Mouse (Mus musculus) forebrain, embryonic 10.5 days (tissue): Measurements from ENCODE around the gene Map3k9. TPM values are rescaled to one million over a fixed set of nuclear protein-coding genes. Genes with fewer than 3 reads are reported as not detected.

Experiments used
- DNase-seq: peaks from one replicate; pipeline ENCODE4 v3.0.0-alpha.2; 2017; ENCODE audit warnings: low spot score; ENCODE audit errors: extremely low spot score
- H3K27ac ChIP-seq: fragments of 300-500 bp; sonication (generic); 2 replicates; pipeline ENCODE4 v1.5.1; 2016; ENCODE audit warnings: mild to moderate bottlenecking
- H3K27me3 ChIP-seq: fragments of 300-500 bp; sonication (generic); 2 replicates; pipeline ENCODE4 v1.6.1; 2016; ENCODE audit warnings: mild to moderate bottlenecking; ENCODE audit not compliant: poor library complexity, severe bottlenecking
- H3K36me3 ChIP-seq: fragments of 300-500 bp; sonication (generic); replicated peaks from 2 replicates; pipeline ENCODE4 v1.6.1; 2016; ENCODE audit warnings: mild to moderate bottlenecking, moderate library complexity
- H3K4me1 ChIP-seq: fragments of 300-500 bp; sonication (generic); 2 replicates; pipeline ENCODE4 v1.6.1; 2016
- H3K4me3 ChIP-seq: fragments of 300-500 bp; sonication (generic); 2 replicates; pipeline ENCODE4 v1.5.1; 2016; ENCODE audit warnings: mild to moderate bottlenecking, moderate library complexity
- H3K9me3 ChIP-seq: fragments of 300-500 bp; sonication (generic); 2 replicates; pipeline ENCODE4 v1.6.1; 2016; ENCODE audit warnings: mild to moderate bottlenecking, moderate library complexity
- whole genome bisulfite sequencing: fragments of 180-500 bp; shearing (Covaris S2); methylation state at CpG from one replicate; pipeline ENCODE4 v1.1.7; 2016; 5-methylcytosine and 5-hydroxymethylcytosine counted together
- polyA plus RNA-seq: library from polyadenylated mRNA; unstranded; fragments of >200 nt; fragmentation: Nextera tagmentation; extraction: Ambion mirVana; gene quantifications from 2 replicates; pipeline ENCODE4 v1.2.1, GENCODE M21; 2016

Gene Map3k9
- polyA plus RNA-seq, 1 experiment from 2014 or later = 1.6 TPM

DNA sequence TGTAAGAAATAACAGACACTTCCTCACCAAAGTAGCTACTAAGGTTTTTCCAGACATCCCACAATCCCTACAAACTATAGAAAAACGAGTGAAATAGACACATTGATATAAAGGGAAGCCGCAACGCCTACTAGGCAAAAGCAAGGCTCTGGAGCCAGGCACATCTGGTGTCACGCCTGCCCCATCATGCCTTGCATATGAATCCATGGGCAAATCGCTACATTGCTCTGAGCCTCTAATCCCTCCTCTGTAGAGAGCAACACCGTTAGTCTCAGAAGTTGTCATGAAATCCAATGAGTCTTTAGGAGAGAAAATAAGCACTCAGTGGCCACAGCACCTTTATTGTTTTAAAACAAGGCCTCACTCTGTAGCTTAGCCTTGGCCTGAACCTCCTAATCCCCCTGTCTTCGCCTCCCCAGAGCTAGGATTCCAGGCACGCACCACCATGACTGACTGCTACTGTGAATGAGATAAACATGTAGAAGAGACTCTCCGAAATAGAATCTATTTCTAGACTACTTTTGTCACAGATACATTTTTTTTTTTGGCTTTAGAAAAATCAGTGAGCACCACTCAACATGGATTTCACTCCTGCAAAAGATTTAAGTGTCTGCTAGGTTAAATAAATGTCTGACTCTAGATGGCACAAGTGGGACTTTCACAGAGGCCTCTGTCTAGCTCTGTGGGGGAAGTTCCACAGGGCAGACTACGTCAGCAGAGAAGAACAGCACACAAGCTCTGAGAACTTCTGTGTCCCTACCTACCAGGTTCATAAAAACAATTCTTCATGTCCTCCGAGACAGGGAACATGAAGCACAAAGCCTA is 45.5 kb downstream of the Map3k9 start:
- H3K27me3 ChIP-seq = no peaks in the 10 kb centered on the region
- peaks cover 3% of the 10 kb centered on the region; the same call in 1 of the 2 replicates for H3K4me1 ChIP-seq
- H3K4me3 ChIP-seq = no peak overlapping the region
- H3K27ac ChIP-seq = no peak overlapping the region
- no peak for DNase-seq
- peaks cover 28% of the 10 kb centered on the region for H3K36me3 ChIP-seq
- WGBS = 79% methylated on average over 11 of the region's 11 CpGs
- no peaks in the 10 kb centered on the region for H3K9me3 ChIP-seq

DNA sequence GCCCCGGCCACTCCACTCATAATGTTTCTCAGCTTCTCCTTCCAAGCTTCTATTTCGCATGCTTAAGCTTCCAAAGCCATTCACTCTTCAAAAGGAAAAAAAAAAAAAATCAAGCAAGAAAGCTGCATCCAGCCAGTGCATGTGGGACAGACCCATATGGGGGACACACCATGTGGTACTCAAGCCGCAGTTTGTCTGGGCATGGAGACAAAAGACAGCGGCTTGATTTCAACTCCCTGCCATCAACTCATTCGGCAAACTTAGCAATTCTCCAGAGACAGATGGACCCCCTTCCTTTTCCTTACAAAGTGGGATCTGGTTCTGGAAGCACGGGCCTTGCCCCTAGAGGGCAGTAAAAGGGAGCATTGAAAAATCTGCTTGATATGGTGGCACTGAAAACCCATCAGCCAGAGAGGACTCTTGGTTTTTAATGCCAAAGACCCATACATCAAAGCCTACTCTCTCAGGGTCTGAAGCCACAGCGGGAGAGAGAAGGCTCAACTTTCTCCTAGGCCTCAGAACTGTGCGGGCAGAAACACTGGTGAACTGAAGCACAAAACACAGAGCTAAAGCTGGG is 54.6 kb downstream of the Map3k9 start:
- WGBS = 82% methylated on average over 8 of the region's 8 CpGs
- Histone ChIP-seq H3K9me3 (no peaks in the 10 kb centered on the region), H3K27ac (no peak overlapping the region), H3K4me1 (no peaks in the 10 kb centered on the region), H3K4me3 (no peak overlapping the region), H3K27me3 (no peaks in the 10 kb centered on the region), H3K36me3 (peaks cover 59% of the 10 kb centered on the region)
- DNase-seq = no peak

DNA sequence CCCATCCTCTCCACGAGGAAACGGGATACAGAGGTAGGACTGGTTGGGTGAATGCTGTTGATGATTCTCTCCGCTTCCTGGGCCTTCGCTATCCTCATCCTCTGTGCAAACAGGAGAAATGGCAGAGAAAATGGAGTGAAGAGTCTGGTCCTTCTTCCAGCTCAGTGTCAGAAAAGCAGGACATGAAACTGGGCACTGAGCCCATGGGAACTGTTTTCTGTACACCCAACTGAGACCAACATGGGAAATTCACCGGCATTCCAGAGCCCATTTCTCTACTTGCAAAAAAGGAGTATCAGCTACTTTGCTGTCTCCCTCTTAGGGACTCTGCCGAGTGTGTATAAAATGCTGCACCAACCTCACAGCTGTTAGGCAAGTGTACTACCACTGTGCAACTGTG is 56.2 kb downstream of the Map3k9 start:
- H3K27ac ChIP-seq = no peak overlapping the region

DNA sequence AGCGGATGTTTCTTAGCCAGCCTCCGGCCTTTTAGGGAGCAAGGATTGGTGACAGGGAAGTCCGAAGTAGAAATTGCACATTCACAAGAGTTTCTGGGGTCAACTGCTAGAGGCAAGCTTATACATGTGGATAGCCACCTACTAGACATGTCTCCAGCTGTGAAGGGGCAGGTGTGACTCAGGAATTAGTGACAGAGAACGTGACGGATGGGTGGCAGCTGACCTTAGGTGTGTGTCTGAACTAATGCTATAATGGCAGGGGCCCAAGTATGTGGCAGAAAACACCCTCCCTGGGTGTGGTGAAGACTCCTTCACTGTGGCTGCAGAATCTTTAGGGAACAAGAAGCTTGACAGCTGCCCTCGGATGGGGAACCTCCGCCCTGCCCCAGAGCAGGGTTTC is 57.6 kb downstream of the Map3k9 start:
- WGBS = 95% methylated on average over 7 of the region's 7 CpGs
- Histone ChIP-seq H3K9me3 (no peaks in the 10 kb centered on the region), H3K4me1 (no peaks in the 10 kb centered on the region), H3K27me3 (no peaks in the 10 kb centered on the region), H3K36me3 (peaks cover 44% of the 10 kb centered on the region), H3K4me3 (no peak overlapping the region), H3K27ac (no peak overlapping the region)
- DNase-seq = no peak

More for the DNA sequence above, 56.2 kb downstream of the Map3k9 start:
- Histone ChIP-seq H3K4me3 (no peak overlapping the region), H3K9me3 (no peaks in the 10 kb centered on the region), H3K36me3 (peaks cover 51% of the 10 kb centered on the region), H3K27me3 (no peaks in the 10 kb centered on the region), H3K4me1 (no peaks in the 10 kb centered on the region)
- 92% methylated on average over 6 of the region's 6 CpGs for WGBS
- no peak for DNase-seq

DNA sequence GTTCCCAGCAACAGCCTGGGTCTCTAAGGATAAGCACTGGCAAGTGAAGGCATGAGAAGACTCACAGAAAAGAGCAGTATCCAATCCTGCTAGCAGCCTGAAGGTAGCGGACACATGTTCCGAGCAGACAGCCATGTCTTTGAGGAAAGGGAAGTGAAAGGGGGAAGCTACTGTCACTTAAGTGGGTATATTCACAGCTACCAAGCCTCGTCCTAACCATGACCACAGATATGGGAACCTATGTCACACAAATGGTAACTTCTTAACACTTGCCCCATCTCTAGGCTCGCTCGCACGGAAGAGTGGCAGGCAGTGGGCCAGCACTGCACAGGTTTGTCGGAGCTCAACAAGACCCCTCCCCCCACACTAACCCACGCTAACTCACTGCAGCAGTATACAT is 61.3 kb downstream of the Map3k9 start:
- Histone ChIP-seq H3K27me3 (no peaks in the 10 kb centered on the region), H3K4me3 (no peak overlapping the region), H3K4me1 (peaks cover 6% of the 10 kb centered on the region; the same call in 1 of the 2 replicates), H3K36me3 (peaks cover 25% of the 10 kb centered on the region), H3K27ac (no peak overlapping the region), H3K9me3 (no peaks in the 10 kb centered on the region)
- WGBS = 95% methylated on average over 8 of the region's 8 CpGs
- no peak for DNase-seq

DNA sequence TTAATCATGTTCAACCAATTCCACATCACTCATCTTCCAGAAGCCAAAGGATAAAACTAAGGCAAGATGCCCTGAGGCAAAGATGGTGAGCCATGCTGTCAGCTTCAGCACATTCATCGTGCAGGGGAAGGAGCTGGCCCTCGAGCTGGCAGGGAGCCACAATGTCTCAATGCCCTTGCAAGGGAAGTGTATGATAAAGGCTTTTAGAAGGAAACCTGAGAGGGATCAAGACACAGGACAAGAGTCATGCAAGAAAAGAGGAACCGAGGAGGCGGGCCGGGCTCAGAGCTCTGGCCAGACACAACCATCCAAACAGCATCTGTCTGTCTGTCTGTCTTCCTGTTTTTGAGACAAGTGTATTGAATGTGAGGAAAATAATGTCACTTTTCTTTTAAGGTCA is 61.8 kb downstream of the Map3k9 start:
- Histone ChIP-seq H3K27ac (no peak overlapping the region), H3K4me1 (peaks cover 12% of the 10 kb centered on the region), H3K9me3 (no peaks in the 10 kb centered on the region), H3K36me3 (peaks cover 20% of the 10 kb centered on the region), H3K27me3 (no peaks in the 10 kb centered on the region), H3K4me3 (no peak overlapping the region)
- 88% methylated on average over 5 of the region's 5 CpGs for WGBS
- DNase-seq = no peak

DNA sequence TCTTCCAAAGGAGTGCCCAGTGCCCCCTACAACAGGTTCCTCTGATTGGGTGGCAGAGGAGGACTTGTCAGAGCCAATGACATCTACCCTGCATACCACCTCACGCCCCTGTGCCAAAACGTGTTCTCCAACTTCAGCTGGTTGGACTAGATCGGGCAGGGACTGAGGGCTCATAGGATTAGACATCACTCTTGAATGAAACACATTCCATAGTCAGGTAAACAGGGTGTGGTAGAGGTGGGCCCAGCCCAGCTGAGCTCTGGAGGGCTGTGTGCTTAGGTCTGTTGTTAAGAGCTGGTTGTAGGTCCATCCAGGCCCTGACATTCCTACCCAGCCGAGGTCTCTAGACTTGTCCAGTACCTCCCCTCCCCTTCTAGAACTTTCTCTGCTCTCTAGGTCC is 68.4 kb downstream of the Map3k9 start:
- no peaks in the 10 kb centered on the region for H3K36me3 ChIP-seq
- H3K4me3 ChIP-seq = no peak overlapping the region
- H3K4me1 ChIP-seq = peaks cover 17% of the 10 kb centered on the region
- no peaks in the 10 kb centered on the region for H3K27me3 ChIP-seq
- H3K27ac ChIP-seq = no peak overlapping the region
- peaks cover 6% of the 10 kb centered on the region; the same call in 1 of the 2 replicates for H3K9me3 ChIP-seq
- no peak for DNase-seq
- WGBS = 82% methylated on average over 4 of the region's 4 CpGs

DNA sequence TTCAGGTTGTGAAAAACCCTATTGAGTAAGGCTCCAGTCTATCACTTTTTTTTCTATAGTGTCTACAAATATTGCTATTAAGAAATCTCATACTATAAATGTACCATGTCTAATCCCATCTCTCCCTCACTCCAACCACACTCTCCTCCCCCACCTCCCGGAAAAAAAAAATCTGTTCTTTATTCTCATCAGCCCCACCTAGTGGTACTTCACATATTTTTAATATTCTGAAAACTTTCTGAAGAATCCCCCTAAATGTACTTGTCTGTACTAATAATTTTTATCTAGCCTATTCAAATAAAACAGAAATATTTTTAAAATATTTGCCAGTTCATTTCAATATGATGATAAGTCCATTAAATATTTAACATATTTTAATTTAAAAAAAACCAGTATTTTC is 78.1 kb downstream of the Map3k9 start:
- no peak for DNase-seq
- 0 out of 2 replicates have a peak, but pooled peaks cover 9% of the 10 kb centered on the region for H3K27me3 ChIP-seq
- no peaks in the 10 kb centered on the region for H3K36me3 ChIP-seq
- 6% methylated on average over 1 of the region's 1 CpGs for WGBS
- H3K27ac ChIP-seq = no peak overlapping the region
- H3K9me3 ChIP-seq = peaks cover 7% of the 10 kb centered on the region
- H3K4me1 ChIP-seq = peaks cover 12% of the 10 kb centered on the region
- H3K4me3 ChIP-seq = no peak overlapping the region

DNA sequence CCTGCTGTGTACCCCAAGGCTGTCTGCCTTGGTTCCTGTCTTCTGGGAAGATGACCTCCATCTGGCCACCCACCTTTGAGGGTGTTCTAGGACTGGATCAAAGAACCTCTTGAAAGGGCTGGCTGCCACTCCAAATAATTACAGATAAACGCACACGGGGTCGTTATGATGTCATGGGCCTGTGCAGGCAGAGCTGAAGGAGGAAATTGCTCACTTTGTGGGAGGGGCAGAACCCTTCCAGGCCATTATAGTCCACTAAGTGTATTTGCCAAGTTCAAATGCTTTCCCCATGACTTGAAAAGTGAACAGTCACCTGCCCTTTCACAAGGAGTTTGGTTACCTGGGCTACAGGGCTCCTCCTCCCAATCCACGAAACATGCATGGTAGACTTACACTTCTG is 83.0 kb downstream of the Map3k9 start:
- H3K9me3 ChIP-seq = no peaks in the 10 kb centered on the region
- H3K36me3 ChIP-seq = no peaks in the 10 kb centered on the region
- 0 out of 2 replicates have a peak, but pooled peaks cover 9% of the 10 kb centered on the region for H3K27me3 ChIP-seq
- no peak overlapping the region for H3K4me3 ChIP-seq
- DNase-seq = no peak
- WGBS = 70% methylated on average over 4 of the region's 4 CpGs
- no peak overlapping the region for H3K27ac ChIP-seq
- peaks cover 14% of the 10 kb centered on the region for H3K4me1 ChIP-seq

DNA sequence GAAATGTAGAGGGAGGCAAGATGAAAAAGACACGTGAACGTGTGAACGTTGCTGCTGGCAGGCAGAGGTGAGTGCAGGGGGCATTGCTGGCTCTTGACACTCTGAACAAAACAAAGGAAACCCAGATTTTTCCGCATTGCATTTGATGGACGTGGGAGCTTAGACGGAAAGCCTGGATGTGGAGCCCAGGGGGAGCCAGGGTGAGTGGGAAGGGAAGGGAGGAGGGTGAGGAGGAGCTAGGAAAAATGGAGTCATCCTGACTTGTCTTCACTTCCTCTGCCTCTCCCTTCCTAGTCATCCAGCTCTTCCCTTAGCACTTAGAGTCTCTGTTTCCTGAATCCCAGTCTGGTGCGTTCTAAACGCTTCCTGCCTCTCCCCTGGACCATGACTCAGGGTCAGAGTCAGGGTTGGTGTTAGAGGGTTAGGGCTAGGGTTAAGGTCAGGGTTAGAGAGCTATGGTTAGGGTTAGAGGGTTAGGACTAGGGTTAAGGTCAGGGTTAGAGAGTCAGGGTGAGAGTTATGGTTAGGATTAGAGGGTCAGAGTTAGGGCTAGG is 89.7 kb downstream of the Map3k9 start:
- no peaks in the 10 kb centered on the region for H3K9me3 ChIP-seq
- H3K27me3 ChIP-seq = peaks cover 15% of the 10 kb centered on the region; the same call in 1 of the 2 replicates
- H3K4me1 ChIP-seq = peaks cover 47% of the 10 kb centered on the region
- no peak for DNase-seq
- H3K4me3 ChIP-seq = no peak overlapping the region
- H3K36me3 ChIP-seq = no peaks in the 10 kb centered on the region
- 61% methylated on average over 8 of the region's 8 CpGs for WGBS
- H3K27ac ChIP-seq = 0 out of 2 replicates have a peak overlapping the region, but pooled peaks have one; percentile 15

DNA sequence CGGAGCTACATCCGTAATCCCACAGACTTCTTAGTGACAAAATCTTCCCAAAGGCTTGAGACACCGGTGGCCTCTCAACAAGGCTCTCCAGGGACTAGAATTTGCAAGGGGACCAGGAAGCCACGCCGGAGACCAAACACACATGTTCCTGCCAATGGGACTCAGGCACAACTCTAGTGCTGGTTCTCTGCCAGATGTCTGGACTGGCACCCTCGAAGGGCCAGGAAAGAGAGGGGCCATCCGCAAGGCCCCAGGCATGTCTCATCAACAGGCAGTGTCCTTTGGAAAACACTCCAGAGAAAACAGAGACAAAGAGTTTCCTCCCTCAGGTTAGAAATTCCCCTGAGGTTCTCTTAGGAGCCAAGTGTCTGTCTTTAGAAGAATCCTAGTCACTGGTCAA is 90.2 kb downstream of the Map3k9 start:
- peak overlapping the region; percentile 69 for H3K27ac ChIP-seq
- H3K36me3 ChIP-seq = no peaks in the 10 kb centered on the region
- H3K27me3 ChIP-seq = peaks cover 18% of the 10 kb centered on the region; the same call in 1 of the 2 replicates
- no peaks in the 10 kb centered on the region for H3K9me3 ChIP-seq
- no peak overlapping the region for H3K4me3 ChIP-seq
- 88% methylated on average over 7 of the region's 7 CpGs for WGBS
- H3K4me1 ChIP-seq = peaks cover 52% of the 10 kb centered on the region
- DNase-seq = no peak

DNA sequence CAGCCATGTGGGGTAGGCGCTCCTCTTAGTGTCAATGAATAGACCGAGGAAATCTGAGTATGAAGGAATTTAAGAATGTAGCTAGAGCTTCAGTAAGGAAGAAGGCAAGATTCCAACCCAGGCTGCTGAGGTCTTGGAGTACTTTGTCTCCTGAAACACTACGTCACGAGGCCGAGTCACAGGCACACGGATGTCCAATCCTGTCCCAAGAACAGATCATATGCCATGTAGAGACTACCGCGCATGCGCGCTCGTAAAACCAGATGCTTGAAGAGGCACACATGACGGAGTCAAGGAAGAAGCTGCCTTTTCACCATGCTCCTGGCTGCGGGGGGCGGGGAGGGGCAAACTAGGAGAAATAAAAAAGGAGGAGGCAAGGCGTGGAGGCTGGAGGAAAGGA is 90.9 kb downstream of the Map3k9 start:
- no peak for DNase-seq
- Histone ChIP-seq H3K4me3 (no peak overlapping the region), H3K9me3 (no peaks in the 10 kb centered on the region), H3K36me3 (no peaks in the 10 kb centered on the region), H3K4me1 (peaks cover 58% of the 10 kb centered on the region), H3K27ac (peak overlapping the region; percentile 69), H3K27me3 (peaks cover 24% of the 10 kb centered on the region; the same call in 1 of the 2 replicates)
- 89% methylated on average over 15 of the region's 15 CpGs for WGBS

DNA sequence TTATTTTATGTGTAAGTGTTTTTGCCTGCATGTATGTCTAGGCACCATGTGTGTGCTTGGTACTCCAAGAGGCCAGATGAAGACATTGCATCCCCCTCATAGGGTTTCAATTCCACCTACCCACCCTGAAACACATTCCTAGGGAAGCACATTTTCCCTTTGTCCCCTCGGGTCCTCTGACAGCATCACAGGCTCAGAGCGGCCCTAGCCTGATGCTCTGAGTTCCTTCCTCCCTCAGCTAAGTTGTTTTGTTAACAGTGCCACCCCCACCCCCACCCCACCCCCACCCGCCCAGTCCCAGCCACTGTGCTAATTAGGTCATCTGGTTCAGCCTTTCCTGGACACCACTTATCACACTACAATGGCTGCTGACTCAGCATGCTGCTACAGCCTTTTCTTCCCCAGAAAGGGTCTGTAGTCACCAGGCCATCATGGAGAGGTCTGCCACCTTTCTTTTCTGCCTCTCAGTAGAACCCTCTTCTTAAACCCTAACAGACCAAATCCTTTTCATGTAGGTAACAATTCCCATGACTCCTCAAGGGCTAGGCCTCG is 91.4 kb downstream of the Map3k9 start:
- Histone ChIP-seq H3K9me3 (no peaks in the 10 kb centered on the region), H3K4me1 (peaks cover 63% of the 10 kb centered on the region), H3K27me3 (peaks cover 30% of the 10 kb centered on the region; the same call in 1 of the 2 replicates), H3K27ac (peak overlapping the region; percentile 69), H3K36me3 (no peaks in the 10 kb centered on the region), H3K4me3 (no peak overlapping the region)
- DNase-seq = no peak
- WGBS = 26% methylated on average over 4 of the region's 4 CpGs
